Mouse (Mus musculus) heart, postnatal 0 days (tissue): ENCODE results near the gene Bbip1.

Experiments
- CTCF ChIP-seq: IDR thresholded peaks from 2 replicates; pipeline ENCODE4 v1.5.1; 2016; ENCODE audit warnings: antibody characterized with exemption, control low read depth, low read depth
- EP300 ChIP-seq: IDR thresholded peaks from 2 replicates; pipeline ENCODE4 v1.6.1; 2016; ENCODE audit warnings: antibody characterized with exemption, low read depth

- no peak for TF ChIP-seq EP300
- TF ChIP-seq CTCF: no peak
Measured at GRCm38 (mm10) chr19:53971938-53972337, 27.5 kb upstream of the Bbip1 start.
